Mouse (Mus musculus) layer of hippocampus, adult 8-10 months (tissue): ENCODE results near the gene Slc24a1. TPM values are rescaled to one million over a fixed set of nuclear protein-coding genes. Genes with fewer than 3 reads are reported as not detected.

Source experiments
- DNase-seq, 2 experiments: peaks; one replicate each; pipeline ENCODE4 v3.0.0; 2022; ENCODE audit warnings: low spot score in 2 of 2
- total RNA-seq, 4 experiments: library from RNA; stranded (reverse); gene quantifications; 2 replicates each; pipeline ENCODE4 v1.2.4; 2022

Slc24a1 gene
- total RNA-seq, 4 experiments from 2014 or later: 0.08 to 0.30 (median 0.15) TPM

GRCm38 (mm10) chr9:64937491-64937890 lies 13.9 kb downstream of the Slc24a1 start:
- DNase-seq: no peak

GRCm38 (mm10) chr9:64936508-64936907 lies 14.9 kb downstream of the Slc24a1 start:
- peak in 1 of 2 experiments; percentile 55 for DNase-seq

- no peak for DNase-seq
Observed at GRCm38 (mm10) chr9:64934015-64934754, 17.2 kb downstream of the Slc24a1 start.

GRCm38 (mm10) chr9:64931751-64932610 lies 19.4 kb downstream of the Slc24a1 start:
- no peak for DNase-seq

- no peak for DNase-seq
Observed at GRCm38 (mm10) chr9:64930256-64930655, 21.2 kb downstream of the Slc24a1 start.

GRCm38 (mm10) chr9:64926201-64926991 lies 25.0 kb downstream of the Slc24a1 start:
- peak; percentile 83 to 85 for DNase-seq

- no peak for DNase-seq
Observed at GRCm38 (mm10) chr9:64925771-64926170, 25.6 kb downstream of the Slc24a1 start.

- no peak for DNase-seq
Observed at GRCm38 (mm10) chr9:64918560-64918959, 32.8 kb downstream of the Slc24a1 start.

- no peak for DNase-seq
Observed at GRCm38 (mm10) chr9:64914629-64915028, 36.8 kb downstream of the Slc24a1 start.

GRCm38 (mm10) chr9:64913973-64914372 lies 37.4 kb downstream of the Slc24a1 start:
- DNase-seq: no peak

- no peak for DNase-seq
Observed at GRCm38 (mm10) chr9:64913406-64913805, 38.0 kb downstream of the Slc24a1 start.

- DNase-seq: no peak
Observed at GRCm38 (mm10) chr9:64907441-64907840, 44.0 kb downstream of the Slc24a1 start.

- no peak for DNase-seq
Observed at GRCm38 (mm10) chr9:64904917-64905640, 46.3 kb downstream of the Slc24a1 start.

- DNase-seq: peak; percentile 44 to 71
Observed at GRCm38 (mm10) chr9:64903386-64903785, 48.0 kb downstream of the Slc24a1 start.

GRCm38 (mm10) chr9:64902866-64903265 lies 48.5 kb downstream of the Slc24a1 start:
- no peak for DNase-seq

GRCm38 (mm10) chr9:64896605-64897004 lies 54.8 kb downstream of the Slc24a1 start:
- DNase-seq: no peak

- DNase-seq: no peak
Observed at GRCm38 (mm10) chr9:64886008-64886407, 65.4 kb downstream of the Slc24a1 start.
